Mouse (Mus musculus) spleen, adult 2 months (tissue): Measurements from ENCODE around the gene Car11.

Experiments used
- CTCF ChIP-seq: fragments of 200-500 bp; IDR thresholded peaks from 2 replicates; pipeline ENCODE4 v1.5.1; 2011; ENCODE audit warnings: mild to moderate bottlenecking, inconsistent platforms; ENCODE audit not compliant: insufficient read depth, insufficient read length, insufficient replicate concordance; ENCODE audit errors: extremely low read depth
- POLR2A ChIP-seq: fragments of 200-500 bp; IDR thresholded peaks from 2 replicates; pipeline ENCODE4 v1.6.1; 2011; ENCODE audit warnings: low read depth, low read length, inconsistent platforms

GRCm38 (mm10) chr7:45725713-45726112, 26.1 kb downstream of the Car11 start, which contains the start of gene Spaca4:
- TF ChIP-seq CTCF (no peak), POLR2A (no peak)
